Mouse (Mus musculus): ENCODE measurements around the gene Rph3al. TPM values are rescaled to one million over a fixed set of nuclear protein-coding genes. Genes with fewer than 3 reads are reported as not detected.

Rph3al gene
- total RNA-seq, 1 experiment from 2014 or later = 10.7 TPM

- peak; percentile 99 for DNase-seq
These were observed 126.3 kb downstream of the Rph3al start for GRCm38 (mm10) chr11:75811900-75812299.

- DNase-seq = no peak
These were observed 127.7 kb downstream of the Rph3al start for GRCm38 (mm10) chr11:75810526-75810925.

DNA sequence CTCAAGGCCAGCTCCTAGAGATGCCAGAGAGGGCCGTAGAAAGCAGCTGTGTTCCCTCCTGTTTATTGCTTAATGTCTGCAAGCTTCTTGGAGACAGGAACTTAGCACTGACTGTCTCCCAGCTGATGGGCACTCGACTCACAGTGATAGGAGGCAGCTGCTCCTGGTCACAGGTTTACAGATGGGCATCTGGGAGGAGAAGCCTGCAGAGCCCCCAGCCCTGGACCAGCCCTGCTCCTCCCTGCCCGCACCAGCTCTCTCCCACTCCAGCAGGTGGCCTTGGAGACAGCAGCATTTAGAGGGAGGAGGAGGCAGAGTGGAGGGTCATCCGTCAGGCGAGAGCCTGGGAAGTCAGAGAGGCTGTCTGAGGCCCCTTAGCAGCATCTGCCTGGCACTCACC is 130.7 kb downstream of the Rph3al start:
- peak; percentile 61 for DNase-seq

DNA sequence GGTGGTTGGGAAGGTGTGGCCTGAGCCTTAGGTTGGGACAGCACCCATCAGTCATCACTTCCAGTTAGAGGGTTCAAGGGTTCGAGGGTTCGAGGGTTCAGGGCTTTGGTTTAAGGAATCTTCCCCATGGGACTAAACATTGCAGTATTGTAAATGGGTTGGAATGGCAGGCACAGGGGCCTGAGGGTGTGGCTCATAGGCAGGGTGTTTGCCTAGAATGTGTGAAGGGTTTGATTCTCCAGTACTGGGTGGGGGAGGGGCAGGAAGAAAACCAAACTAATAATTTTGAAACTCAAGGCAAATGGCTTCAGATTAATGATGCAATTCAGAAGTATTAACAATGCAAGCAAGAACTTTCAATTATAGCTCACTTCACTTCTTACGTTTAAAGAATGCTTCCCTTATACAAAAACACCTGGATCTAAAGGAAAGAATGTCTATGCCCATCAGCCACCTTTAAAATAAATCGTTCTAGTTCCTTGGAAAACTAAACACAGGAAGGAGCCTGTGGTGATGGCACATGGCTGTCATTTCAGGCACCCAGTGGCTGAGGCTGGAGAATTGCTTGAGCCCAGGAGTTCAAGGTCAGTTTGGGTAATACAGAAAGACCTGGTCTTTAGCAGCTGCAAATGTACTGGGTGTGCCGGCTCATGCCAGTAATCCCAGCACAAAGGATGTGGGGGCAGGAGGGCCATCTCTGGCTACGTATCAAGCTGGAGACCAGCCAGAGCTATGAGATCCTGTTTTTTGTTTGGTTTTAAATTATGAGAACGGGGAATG is 136.3 kb downstream of the Rph3al start:
- DNase-seq = no peak

GRCm38 (mm10) chr11:75801369-75801768 is 136.9 kb downstream of the Rph3al start:
- no peak for DNase-seq

DNA sequence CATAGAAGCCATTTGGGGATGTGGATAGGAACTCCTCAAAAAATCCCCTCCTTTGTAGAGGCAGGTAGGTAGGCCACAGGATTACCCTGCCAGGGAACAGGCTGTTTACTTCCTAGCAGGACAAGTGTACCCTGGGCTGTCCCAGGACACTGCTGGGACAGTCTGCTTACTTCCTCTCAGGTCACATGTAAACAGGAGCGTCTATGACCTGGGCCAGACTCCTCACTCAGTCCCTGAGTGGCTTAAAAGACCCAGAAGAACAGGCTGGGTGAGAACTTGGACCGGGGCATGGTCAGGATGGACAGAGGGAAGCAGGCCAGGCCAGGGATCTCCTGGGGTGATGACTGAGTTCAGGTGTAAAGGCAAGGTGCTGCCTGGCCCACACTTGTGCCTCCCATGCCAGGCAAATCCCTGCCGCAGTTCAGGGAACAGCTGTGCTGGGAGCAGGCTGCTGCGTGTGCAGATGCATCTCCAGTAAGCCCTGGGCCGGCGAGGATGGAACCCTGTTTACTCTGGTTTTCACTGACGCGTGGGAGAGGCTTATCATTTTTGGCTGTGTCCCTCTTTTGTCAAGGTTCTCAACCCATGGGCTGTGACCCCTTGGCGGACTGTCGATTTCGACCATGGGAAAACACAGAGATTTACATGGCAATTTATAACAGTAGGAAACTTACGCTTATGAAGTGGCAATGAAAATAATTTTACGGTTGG is 141.5 kb downstream of the Rph3al start:
- DNase-seq = no peak

- DNase-seq = peak; percentile 85
These were observed 142.2 kb downstream of the Rph3al start, which contains the start of gene Doc2b for GRCm38 (mm10) chr11:75796029-75796445. Doc2b (minus strand) TSS chr11:75796049.

DNA sequence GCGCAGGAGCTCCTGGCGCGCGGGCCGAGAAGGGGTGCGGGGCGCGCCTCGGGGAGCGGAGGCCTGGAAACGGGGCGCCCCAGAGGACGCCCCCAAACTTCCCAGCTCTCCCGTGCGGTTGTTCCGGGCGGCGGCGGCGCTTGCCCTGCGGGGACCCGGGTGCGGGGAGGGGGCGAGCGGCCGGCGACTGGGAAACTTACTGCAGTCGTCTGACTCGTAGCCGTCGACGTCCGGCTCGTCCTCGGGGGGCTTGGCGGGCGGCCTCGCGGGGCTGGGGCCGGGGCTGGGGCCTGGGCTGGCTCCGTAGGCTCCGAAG is 142.9 kb downstream of the Rph3al start:
- DNase-seq = peak; percentile 68

DNA sequence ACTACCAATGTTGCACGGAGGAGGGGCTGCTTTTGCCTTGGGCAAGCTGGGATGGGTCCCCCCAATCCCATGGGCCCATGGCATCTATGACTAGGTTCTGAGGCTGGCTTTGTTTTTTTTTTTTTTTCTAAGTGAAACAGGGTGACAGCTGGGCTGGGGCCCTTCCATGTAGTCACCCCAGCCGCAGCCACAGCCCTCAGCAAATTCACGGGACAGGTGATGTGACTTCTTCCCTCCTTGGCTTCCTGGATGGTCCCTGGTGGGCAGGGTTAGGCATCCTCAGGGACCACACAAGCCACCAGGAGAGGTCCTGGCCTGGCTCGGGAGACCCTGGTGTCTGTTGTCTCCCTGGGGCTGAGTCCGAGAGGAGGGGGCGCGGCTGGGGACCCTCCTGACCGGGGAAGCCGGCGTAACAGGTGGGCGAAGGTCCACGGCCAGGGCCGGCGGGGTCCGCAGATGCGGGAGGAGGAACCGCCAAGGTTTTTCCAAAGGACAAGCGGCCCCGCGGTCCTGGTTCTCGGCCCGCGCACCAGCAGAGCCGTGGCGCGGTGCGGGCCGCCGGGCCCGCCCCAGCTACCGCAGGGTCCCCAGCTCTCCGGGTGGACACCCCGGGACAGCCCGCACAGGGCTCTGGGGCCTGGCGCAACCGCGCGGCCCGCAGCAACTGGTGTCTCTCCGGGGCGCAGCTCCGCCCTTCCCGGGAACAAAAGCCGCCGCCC is 143.5 kb downstream of the Rph3al start:
- DNase-seq = no peak

- no peak for DNase-seq
These were observed 144.9 kb downstream of the Rph3al start for GRCm38 (mm10) chr11:75793351-75793750.

GRCm38 (mm10) chr11:75792535-75792934 is 145.7 kb downstream of the Rph3al start:
- no peak for DNase-seq

DNA sequence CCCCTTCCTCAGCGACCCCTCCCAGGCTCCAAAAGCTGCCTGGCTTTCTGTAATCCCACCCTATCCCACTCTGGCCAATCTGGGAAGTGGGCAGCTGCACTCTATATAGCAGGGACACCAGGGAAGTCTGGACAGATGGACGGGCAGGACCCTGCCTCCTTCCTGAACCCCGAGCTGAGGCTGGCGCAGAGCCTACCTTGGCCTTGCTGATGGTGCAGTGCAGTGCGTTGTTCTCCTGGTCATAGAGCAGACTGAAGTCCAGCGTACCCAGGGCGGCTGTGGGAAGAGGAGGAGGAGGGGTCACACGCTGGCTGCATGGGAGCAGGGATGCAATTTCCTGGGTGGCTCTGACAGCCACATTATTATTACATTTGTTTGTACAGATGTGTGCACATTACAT is 152.3 kb downstream of the Rph3al start:
- DNase-seq = no peak

DNA sequence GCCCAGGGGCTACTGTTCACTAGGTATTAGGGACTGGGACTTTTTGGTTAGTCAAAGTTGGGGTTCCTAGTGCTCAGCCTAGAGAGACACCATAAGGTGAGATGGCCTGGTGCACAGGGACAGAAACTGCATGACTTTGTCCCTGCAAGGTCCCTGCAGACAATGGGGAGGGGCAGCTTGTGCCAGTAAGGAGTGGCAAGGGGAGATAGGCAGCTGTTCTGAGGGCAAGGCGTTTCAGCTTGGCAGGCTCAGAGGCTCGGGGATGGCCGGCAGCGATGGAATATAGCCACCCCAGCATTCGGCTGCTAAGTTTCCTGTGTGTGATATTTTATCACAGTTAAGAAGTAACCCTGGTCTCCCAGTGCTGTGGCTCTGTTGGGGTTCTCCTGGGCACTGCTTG is 154.4 kb downstream of the Rph3al start:
- DNase-seq = no peak

GRCm38 (mm10) chr11:75781919-75782318 is 156.3 kb downstream of the Rph3al start:
- peak; percentile 82 for DNase-seq

Other genes with a start within 250 kb of the Rph3al start
- 585 and 641 TPM in 2 replicates for gene Ywhae, start 205.6 kb downstream of the Rph3al start, total RNA-seq (2021)
- gene Doc2b, start 142.4 kb downstream of the Rph3al start, total RNA-seq (2021) = 12.3 and 16.4 TPM in 2 replicates
- gene 1700016K19Rik, start 61.5 kb upstream of the Rph3al start, total RNA-seq (2021) = not detected in 2 replicates
- 53.4 and 64.1 TPM in 2 replicates for gene Rflnb, start 89.4 kb upstream of the Rph3al start, total RNA-seq (2021)
- gene Vps53, start 241.2 kb upstream of the Rph3al start, total RNA-seq (2021) = 39.5 and 41.1 TPM in 2 replicates
- 7.6 and 8.0 TPM in 2 replicates for gene Fam57a, start 241.2 kb upstream of the Rph3al start, total RNA-seq (2021)